Mouse (Mus musculus) forebrain, embryonic 10.5 days (tissue): ENCODE data around the gene Inka1. TPM values are rescaled to one million over a fixed set of nuclear protein-coding genes. Genes with fewer than 3 reads are reported as not detected.
A peak's percentile ranks its signal among the peaks of the same experiment; 100 is the strongest.
"Not testable (repeated sequence)": the region's sequence is repeated elsewhere in the genome, so short reads cannot be mapped to it uniquely, and the experiment has no call there.

Source experiments
- DNase-seq: peaks from one replicate; pipeline ENCODE4 v3.0.0-alpha.2; 2017; ENCODE audit warnings: low spot score; ENCODE audit errors: extremely low spot score
- H3K27ac ChIP-seq: fragments of 300-500 bp; sonication (generic); 2 replicates; pipeline ENCODE4 v1.5.1; 2016; ENCODE audit warnings: mild to moderate bottlenecking
- H3K27me3 ChIP-seq: fragments of 300-500 bp; sonication (generic); 2 replicates; pipeline ENCODE4 v1.6.1; 2016; ENCODE audit warnings: mild to moderate bottlenecking; ENCODE audit not compliant: poor library complexity, severe bottlenecking
- H3K36me3 ChIP-seq: fragments of 300-500 bp; sonication (generic); replicated peaks from 2 replicates; pipeline ENCODE4 v1.6.1; 2016; ENCODE audit warnings: mild to moderate bottlenecking, moderate library complexity
- H3K4me1 ChIP-seq: fragments of 300-500 bp; sonication (generic); 2 replicates; pipeline ENCODE4 v1.6.1; 2016
- H3K4me3 ChIP-seq: fragments of 300-500 bp; sonication (generic); 2 replicates; pipeline ENCODE4 v1.5.1; 2016; ENCODE audit warnings: mild to moderate bottlenecking, moderate library complexity
- H3K9me3 ChIP-seq: fragments of 300-500 bp; sonication (generic); 2 replicates; pipeline ENCODE4 v1.6.1; 2016; ENCODE audit warnings: mild to moderate bottlenecking, moderate library complexity
- WGBS: fragments of 180-500 bp; shearing (Covaris S2); methylation state at CpG from one replicate; pipeline ENCODE4 v1.1.7; 2016; 5-methylcytosine and 5-hydroxymethylcytosine counted together
- polyA plus RNA-seq: library from polyadenylated mRNA; unstranded; fragments of >200 nt; fragmentation: Nextera tagmentation; extraction: Ambion mirVana; gene quantifications from 2 replicates; pipeline ENCODE4 v1.2.1, GENCODE M21; 2016

Inka1 gene
- 35.0 TPM in 2 replicates for polyA plus RNA-seq

- H3K4me3 ChIP-seq: peak within 1 kb of the TSS; percentile 73
- H3K4me1 ChIP-seq: peaks cover 72% of the 10 kb centered on the region
- WGBS: under 1% methylated on average over 57 of the region's 58 CpGs
Observed at GRCm38 (mm10) chr9:107985131-107986119, at the start of gene Inka1. TSS of gene Inka1 (minus strand) at chr9:107985879.

GRCm38 (mm10) chr9:108032126-108032525 is 46.4 kb upstream of the Inka1 start:
- Histone ChIP-seq H3K9me3 (peaks cover 6% of the 10 kb centered on the region; the same call in 1 of the 2 replicates), H3K27me3 (no peaks in the 10 kb centered on the region), H3K36me3 (peaks cover 89% of the 10 kb centered on the region), H3K4me1 (no peaks in the 10 kb centered on the region), H3K27ac (no peak overlapping the region), H3K4me3 (no peak overlapping the region)
- WGBS: 92% methylated on average over 5 of the region's 5 CpGs
- DNase-seq: no peak

More at GRCm38 (mm10) chr9:107985131-107986119, at the start of gene Inka1:
- peak; percentile 86 for DNase-seq
- Histone ChIP-seq H3K9me3 (no peaks in the 10 kb centered on the region), H3K27me3 (peaks cover 35% of the 10 kb centered on the region), H3K36me3 (no peaks in the 10 kb centered on the region), H3K27ac (peak within 1 kb of the TSS; percentile 88)

DNA sequence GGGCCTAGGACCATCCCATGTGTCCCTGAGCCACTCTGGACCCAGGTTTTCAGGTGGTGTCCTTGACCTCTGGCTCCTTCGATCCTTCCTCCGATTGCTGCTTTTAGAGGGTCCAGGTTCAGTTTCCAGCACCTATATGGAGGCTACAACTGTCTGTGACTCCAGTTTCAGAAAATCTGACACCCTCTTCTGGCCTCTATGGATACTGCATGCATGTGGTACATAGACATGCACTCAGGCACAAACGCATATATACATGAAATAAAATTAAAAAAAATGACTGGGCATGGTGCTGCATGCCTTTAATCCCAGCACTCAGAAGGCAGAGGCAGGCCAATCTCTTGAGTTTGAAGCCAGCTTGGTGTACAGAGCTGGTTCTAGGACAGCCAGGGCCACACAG is 42.2 kb upstream of the Inka1 start:
- Histone ChIP-seq H3K36me3 (peaks cover 87% of the 10 kb centered on the region), H3K4me1 (no peaks in the 10 kb centered on the region), H3K4me3 (no peak overlapping the region), H3K9me3 (peaks cover 6% of the 10 kb centered on the region; the same call in 1 of the 2 replicates), H3K27me3 (no peaks in the 10 kb centered on the region), H3K27ac (no peak overlapping the region)
- DNase-seq: no peak
- 93% methylated on average over 3 of the region's 3 CpGs for WGBS

- DNase-seq: no peak
- Histone ChIP-seq H3K4me1 (no peaks in the 10 kb centered on the region), H3K4me3 (no peak overlapping the region), H3K36me3 (peaks cover 74% of the 10 kb centered on the region), H3K27me3 (no peaks in the 10 kb centered on the region), H3K27ac (no peak overlapping the region), H3K9me3 (peaks cover 6% of the 10 kb centered on the region; the same call in 1 of the 2 replicates)
- WGBS: 91% methylated on average over 3 of the region's 3 CpGs
Observed at GRCm38 (mm10) chr9:108026584-108026983, 40.9 kb upstream of the Inka1 start.

- H3K27me3 ChIP-seq: no peaks in the 10 kb centered on the region
- no peak overlapping the region for H3K4me3 ChIP-seq
- no peak for DNase-seq
- no peaks in the 10 kb centered on the region for H3K4me1 ChIP-seq
- H3K9me3 ChIP-seq: peaks cover 6% of the 10 kb centered on the region; the same call in 1 of the 2 replicates
- H3K36me3 ChIP-seq: peaks cover 56% of the 10 kb centered on the region
- WGBS: 90% methylated on average over 3 of the region's 3 CpGs
- no peak overlapping the region for H3K27ac ChIP-seq
Observed at GRCm38 (mm10) chr9:108023216-108023615, 37.5 kb upstream of the Inka1 start.

DNA sequence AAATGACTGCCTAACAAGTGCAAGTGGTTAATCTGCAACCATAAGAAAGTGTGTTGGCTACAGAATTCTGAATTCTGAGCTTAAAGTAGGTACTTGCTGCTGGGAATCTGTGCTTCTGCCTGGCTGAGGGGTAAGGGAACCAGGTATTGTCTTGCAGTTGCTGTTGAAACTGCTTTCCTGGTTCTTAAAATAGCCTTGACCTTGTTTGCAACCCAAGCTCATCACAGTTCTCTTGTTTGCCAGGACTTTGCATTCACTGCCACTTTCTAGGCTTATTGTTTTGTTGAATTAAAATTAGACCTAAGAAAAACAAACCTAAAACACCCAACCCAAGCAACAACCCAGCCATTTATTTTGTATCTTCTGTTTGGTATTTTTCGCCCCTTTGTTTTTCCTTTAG is 35.1 kb upstream of the Inka1 start:
- no peaks in the 10 kb centered on the region for H3K9me3 ChIP-seq
- no peak overlapping the region for H3K4me3 ChIP-seq
- no peaks in the 10 kb centered on the region for H3K27me3 ChIP-seq
- 95% methylated on average over 1 of the region's 1 CpGs for WGBS
- no peaks in the 10 kb centered on the region for H3K4me1 ChIP-seq
- DNase-seq: no peak
- H3K36me3 ChIP-seq: peaks cover 44% of the 10 kb centered on the region
- H3K27ac ChIP-seq: no peak overlapping the region

- H3K27me3 ChIP-seq: no peaks in the 10 kb centered on the region
- no peak for DNase-seq
- peaks cover 49% of the 10 kb centered on the region for H3K36me3 ChIP-seq
- H3K9me3 ChIP-seq: no peaks in the 10 kb centered on the region
- H3K27ac ChIP-seq: no peak overlapping the region
- H3K4me1 ChIP-seq: no peaks in the 10 kb centered on the region
- H3K4me3 ChIP-seq: no peak overlapping the region
- 87% methylated on average over 3 of the region's 3 CpGs for WGBS
Observed at GRCm38 (mm10) chr9:108017127-108017526, 31.4 kb upstream of the Inka1 start.

DNA sequence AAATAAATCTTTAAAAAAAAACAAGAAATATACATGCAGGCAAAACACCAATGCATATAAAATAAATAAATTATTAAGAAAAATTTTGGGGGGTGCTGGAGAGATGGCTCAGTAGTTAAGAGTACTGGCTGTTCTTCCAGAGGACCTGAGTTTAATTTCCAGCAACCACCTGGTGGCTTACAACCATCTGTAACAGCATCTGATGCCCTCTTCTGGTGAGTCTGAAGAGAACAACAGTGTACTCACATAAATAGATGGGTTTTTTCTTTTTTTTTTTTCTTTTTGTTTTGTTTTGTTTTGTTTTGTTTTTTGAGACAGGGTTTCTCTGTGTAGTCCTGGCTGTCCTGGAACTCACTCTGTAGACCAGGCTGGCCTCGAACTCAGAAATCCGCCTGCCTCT is 27.9 kb upstream of the Inka1 start:
- H3K27me3 ChIP-seq, H3K27ac ChIP-seq, H3K9me3 ChIP-seq, H3K4me1 ChIP-seq, H3K4me3 ChIP-seq, DNase-seq: not testable (repeated sequence)
- 95% methylated on average over 2 of the region's 2 CpGs for WGBS
- H3K36me3 ChIP-seq: peaks cover 53% of the 10 kb centered on the region

DNA sequence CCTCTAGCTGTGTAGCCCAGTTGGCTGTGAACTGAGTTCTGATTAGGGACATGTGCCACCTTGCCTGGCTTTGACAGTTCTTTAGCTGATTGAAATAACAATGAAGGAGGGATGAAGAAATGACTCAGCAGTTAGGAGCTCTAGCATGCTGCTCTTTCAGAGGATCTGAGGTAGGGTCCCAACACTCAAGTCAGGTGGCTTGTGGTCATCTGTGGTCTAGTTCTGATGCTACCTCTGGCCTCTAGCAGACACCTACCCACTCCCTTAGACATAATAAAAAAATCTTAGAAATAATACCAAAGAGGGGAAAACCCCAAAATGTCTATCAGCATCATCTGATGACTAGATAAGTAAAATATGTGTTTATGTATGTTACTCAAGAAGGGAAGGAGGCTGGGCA is 24.7 kb upstream of the Inka1 start:
- Histone ChIP-seq H3K36me3 (peaks cover 39% of the 10 kb centered on the region), H3K27ac (no peak overlapping the region), H3K9me3 (no peaks in the 10 kb centered on the region), H3K4me3 (no peak overlapping the region), H3K27me3 (no peaks in the 10 kb centered on the region), H3K4me1 (no peaks in the 10 kb centered on the region)
- no peak for DNase-seq

DNA sequence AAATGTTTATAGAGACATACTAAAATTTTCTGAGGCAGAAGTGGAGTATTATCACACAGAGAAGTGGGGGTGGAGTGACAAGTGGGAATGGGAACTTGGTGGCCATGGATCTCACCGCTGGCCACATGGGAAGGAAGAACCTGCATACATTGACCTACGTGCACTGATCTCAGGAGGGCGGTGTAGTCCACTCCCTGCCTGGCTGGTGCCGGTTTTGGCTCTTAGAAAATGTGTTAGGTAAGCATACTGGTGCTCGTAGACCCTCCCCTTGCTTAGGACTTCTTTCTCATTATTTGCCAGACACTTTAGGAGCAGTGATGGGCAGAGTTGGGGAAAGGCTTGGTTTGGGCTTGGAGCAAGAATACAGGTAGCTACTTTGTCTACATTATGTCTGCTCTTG is 22.4 kb upstream of the Inka1 start:
- H3K4me1 ChIP-seq: peaks cover 22% of the 10 kb centered on the region
- peaks cover 33% of the 10 kb centered on the region for H3K36me3 ChIP-seq
- no peak overlapping the region for H3K27ac ChIP-seq
- H3K4me3 ChIP-seq: no peak overlapping the region
- no peaks in the 10 kb centered on the region for H3K9me3 ChIP-seq
- 94% methylated on average over 5 of the region's 5 CpGs for WGBS
- DNase-seq: no peak
- H3K27me3 ChIP-seq: no peaks in the 10 kb centered on the region

DNA sequence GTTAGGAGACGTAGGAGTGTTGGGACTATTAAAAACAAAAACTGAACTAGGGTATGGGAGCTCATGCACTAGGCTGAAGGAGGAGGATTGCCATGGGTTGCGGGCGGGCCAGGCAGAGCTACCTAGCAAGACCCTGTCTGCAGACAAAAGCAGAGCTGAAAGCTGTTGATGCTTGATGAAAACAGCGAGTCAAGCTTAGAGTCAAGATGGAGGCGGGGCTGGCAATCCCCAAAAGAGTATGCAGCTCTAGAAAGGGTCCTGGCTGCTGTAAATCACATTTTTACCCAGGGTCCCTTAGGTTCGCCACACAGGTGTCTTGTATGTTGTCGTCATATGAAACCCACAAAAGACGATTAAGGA is 17.8 kb upstream of the Inka1 start:
- peaks cover 32% of the 10 kb centered on the region for H3K4me1 ChIP-seq
- H3K36me3 ChIP-seq: peaks cover 13% of the 10 kb centered on the region
- H3K27ac ChIP-seq: peak overlapping the region; percentile 98
- WGBS: 28% methylated on average over 8 of the region's 8 CpGs
- no peak for DNase-seq
- H3K27me3 ChIP-seq: no peaks in the 10 kb centered on the region
- H3K4me3 ChIP-seq: peak overlapping the region; percentile 98
- no peaks in the 10 kb centered on the region for H3K9me3 ChIP-seq

- Histone ChIP-seq H3K9me3 (no peaks in the 10 kb centered on the region), H3K4me3 (peak overlapping the region; percentile 98), H3K4me1 (peaks cover 32% of the 10 kb centered on the region), H3K36me3 (peaks cover 10% of the 10 kb centered on the region), H3K27ac (peak overlapping the region; percentile 98), H3K27me3 (no peaks in the 10 kb centered on the region)
- no peak for DNase-seq
- under 1% methylated on average over 50 of the region's 50 CpGs for WGBS
Observed at GRCm38 (mm10) chr9:108002778-108003530, 17.3 kb upstream of the Inka1 start.
